Mouse (Mus musculus): ENCODE data around the gene Zranb2. TPM values are rescaled to one million over a fixed set of nuclear protein-coding genes. Genes with fewer than 3 reads are reported as not detected.

Zranb2 gene
- total RNA-seq (2021), result 10 to 100 TPM; 39.0 to 40.0 TPM

- intact Hi-C loops (cut with DNase I), result loop anchor here (10.0 kb wide), 1 partner anchor 501 kb away; the partner anchor contains the start of genes Lrrc40 and Srsf11
- DNase-seq (ENCODE audit: low spot score), result peak; percentile 81
Observed at GRCm38 (mm10) chr3:157533964-157534785, at the start of gene Zranb2. Gene Zranb2, plus strand, starts transcription at chr3:157534160.

DNA sequence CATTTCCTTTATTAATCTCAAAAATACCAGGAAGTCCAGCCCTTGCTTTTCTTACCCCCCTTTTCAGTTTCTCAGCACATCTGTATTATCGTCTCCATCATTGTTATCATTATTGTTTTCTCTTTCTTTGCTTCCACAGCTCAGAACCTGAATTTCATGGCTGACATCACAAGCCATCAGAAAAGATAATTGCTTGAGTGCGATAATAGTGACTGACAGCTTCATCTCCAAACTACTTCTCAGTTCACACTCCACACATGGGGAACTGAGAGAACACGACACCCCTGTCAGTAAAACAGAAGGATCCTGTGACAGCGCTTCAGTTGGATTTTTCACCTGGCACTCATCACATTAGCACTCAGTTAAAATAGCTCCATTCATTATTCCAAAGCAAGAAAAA, 41.9 kb upstream of the Zranb2 start:
- no peak for DNase-seq (ENCODE audit: low spot score)
- intact Hi-C loops (cut with DNase I), result no loop called here

DNA sequence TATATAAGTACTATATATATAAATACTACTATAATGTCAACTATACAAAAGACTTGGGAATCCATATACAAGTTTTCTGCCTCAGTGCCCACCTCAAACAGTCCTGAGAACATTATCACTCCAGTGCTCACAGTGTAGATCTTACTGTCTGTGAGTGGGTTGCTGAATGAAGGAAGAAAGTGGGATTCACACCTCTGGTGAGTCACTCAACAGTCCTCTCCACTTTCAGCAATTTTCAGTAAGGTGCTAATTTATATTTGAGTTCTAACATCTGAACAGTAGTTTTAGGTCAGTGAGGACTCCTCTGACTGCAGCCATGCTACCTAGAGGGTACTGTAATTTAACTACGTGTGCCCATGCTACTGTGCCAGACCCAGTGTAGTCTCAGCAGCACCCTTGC, 31.7 kb upstream of the Zranb2 start:
- intact Hi-C loops (cut with DNase I), result no loop called here
- no peak for DNase-seq (ENCODE audit: low spot score)

DNA sequence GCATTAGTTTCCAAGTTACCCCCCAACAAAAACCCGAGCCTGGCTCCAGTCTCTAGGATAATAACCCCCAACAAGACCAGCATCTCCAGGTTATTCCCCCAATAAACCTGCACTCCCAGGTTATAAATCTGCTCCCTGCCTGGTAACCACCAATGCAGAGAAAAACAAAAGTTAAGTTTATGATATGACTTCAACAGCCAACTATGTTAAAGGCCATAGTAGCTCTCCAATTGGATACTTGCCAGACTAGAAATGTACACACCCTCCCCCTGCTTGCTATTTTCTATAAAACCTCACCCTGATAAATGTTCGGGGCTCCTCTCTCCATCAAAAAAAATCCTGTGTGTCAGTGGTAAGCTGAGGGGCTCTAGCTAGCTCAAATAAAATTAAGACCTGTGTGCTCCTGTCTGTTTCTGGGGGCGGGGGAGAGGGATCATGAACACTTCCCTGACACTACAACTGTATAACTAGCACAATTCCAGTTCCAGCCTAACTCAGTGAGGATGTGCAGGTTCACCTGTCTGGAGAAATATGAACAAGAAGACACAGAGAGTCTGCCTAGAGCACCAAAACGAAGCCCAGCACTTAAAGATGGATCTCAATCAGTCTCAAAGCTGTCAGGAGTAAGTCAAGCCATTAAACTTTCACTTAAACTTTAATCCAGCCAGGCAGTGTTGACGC, 19.7 kb upstream of the Zranb2 start:
- DNase-seq (ENCODE audit: low spot score), result no peak
- intact Hi-C loops (cut with DNase I), result no loop called here

GRCm38 (mm10) chr3:157516471-157516870, 17.5 kb upstream of the Zranb2 start:
- DNase-seq (ENCODE audit: low spot score), result no peak
- intact Hi-C loops (cut with DNase I), result no loop called here

- intact Hi-C loops (cut with DNase I), result loop anchor here (2.0 kb wide), 1 partner anchor 285 kb away; no protein-coding TSS in a partner anchor
- DNase-seq (ENCODE audit: low spot score), result no peak
Observed at GRCm38 (mm10) chr3:157517992-157518391, 16.0 kb upstream of the Zranb2 start.

DNA sequence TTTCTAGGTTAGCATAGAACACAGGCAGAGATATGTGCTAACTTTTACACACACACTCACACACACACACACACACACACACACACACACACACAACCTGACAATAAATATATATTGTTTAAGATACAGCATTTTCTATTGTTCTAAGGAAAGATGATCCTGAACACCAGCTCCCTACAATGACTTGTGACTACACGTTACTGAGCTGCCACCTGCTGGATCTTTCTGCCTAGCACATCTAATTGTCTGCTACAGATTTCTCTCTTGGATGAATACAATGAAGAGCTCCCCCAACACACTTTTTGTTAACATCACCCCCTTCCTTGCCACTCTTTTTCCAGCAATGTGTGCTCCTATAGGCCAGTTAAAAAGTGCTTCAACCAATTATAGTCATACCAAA, 13.5 kb upstream of the Zranb2 start:
- intact Hi-C loops (cut with DNase I), result no loop called here
- DNase-seq (ENCODE audit: low spot score), result no peak

- intact Hi-C loops (cut with DNase I), result no loop called here
- DNase-seq (ENCODE audit: low spot score), result no peak
Observed at GRCm38 (mm10) chr3:157523834-157524233, 10.1 kb upstream of the Zranb2 start.

GRCm38 (mm10) chr3:157531585-157531984, 2.4 kb upstream of the Zranb2 start:
- intact Hi-C loops (cut with DNase I), result loop anchor here (10.0 kb wide), 1 partner anchor 503 kb away; the partner anchor contains the start of genes Lrrc40 and Srsf11

DNA sequence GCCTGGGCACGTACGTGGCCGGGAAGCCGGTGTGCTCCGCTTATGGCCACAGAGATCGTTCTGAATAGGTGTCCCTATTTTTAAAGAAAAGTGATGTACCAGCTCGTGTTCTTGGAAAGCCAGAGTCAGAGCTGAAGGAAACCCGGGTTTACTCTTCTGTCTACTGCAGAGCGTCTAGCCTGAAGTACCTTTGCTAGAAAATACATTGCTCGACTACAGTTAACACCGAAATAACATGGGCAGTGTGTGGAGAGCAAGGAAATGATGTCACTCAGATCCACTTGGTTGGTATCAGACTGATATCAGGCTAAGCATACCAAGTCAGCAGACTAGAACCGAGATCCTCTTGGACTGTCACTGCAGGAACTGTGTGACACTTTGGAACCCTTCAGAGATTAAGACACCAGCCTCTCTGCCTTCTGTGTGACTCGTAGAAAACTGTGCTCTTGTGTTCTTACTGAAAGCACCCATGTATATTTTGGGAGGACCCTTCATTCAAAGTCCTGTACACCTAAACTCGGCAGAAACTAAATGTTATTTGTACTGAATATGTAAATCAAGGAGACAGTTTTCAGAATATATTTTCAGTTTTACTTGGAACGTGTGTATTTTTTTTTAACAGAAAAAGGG, 941 bp downstream of the Zranb2 start:
- DNase-seq (ENCODE audit: low spot score), result no peak
- intact Hi-C loops (cut with DNase I), result loop anchor here (10.0 kb wide), 1 partner anchor 500 kb away; the partner anchor contains the start of genes Lrrc40 and Srsf11

More at GRCm38 (mm10) chr3:157531585-157531984, 2.4 kb upstream of the Zranb2 start:
- no peak for DNase-seq (ENCODE audit: low spot score)

GRCm38 (mm10) chr3:157549323-157549722, 15.4 kb downstream of the Zranb2 start:
- no peak for DNase-seq (ENCODE audit: low spot score)
- intact Hi-C loops (cut with DNase I), result loop anchor here (10.0 kb wide), 1 partner anchor 395 kb away; the partner anchor contains the start of gene Ankrd13c

- no peak for DNase-seq (ENCODE audit: low spot score)
- intact Hi-C loops (cut with DNase I), result loop anchor here (10.0 kb wide), 1 partner anchor 395 kb away; the partner anchor contains the start of gene Ankrd13c
Observed at GRCm38 (mm10) chr3:157549758-157550600, 16.0 kb downstream of the Zranb2 start.

GRCm38 (mm10) chr3:157565196-157565595, 31.2 kb downstream of the Zranb2 start:
- intact Hi-C loops (cut with DNase I), result loop anchor here (1.0 kb wide), 1 partner anchor 152 kb away; no protein-coding TSS in a partner anchor
- DNase-seq (ENCODE audit: low spot score), result no peak

DNA sequence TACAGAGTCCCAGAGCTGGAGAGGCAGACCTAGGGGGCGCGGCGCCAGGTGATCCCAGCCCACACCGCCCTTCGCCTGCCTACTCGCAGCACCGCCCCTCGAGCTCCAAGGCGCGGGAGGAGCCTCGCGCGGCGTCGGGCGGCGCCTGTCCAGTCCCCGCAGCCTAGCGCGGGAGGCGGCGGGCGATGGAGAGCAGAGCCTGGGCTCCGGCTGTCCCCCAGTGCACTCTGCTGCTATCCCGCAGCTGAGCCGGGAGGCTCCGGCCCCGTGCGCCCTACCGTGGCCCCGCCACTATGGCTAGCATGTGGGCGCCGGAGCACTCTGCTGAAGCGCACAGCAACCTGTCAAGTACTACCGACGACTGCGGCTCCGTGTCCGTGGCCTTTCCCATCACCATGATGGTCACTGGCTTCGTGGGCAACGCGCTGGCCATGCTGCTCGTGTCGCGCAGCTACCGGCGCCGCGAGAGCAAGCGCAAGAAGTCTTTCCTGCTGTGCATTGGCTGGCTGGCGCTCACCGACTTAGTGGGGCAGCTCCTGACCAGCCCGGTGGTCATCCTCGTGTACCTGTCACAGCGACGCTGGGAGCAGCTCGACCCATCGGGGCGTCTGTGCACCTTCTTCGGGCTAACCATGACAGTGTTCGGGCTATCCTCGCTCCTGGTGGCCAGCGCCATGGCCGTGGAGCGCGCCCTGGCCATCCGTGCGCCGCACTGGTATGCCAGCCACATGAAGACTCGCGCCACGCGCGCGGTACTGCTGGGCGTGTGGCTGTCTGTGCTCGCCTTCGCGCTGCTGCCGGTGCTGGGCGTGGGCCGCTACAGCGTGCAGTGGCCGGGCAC, 33.0 kb downstream of the Zranb2 start, which contains the start of gene Ptger3:
Gene Ptger3 (plus strand): TSS at position 168 of the 841 bp plus-strand sequence.
- intact Hi-C loops (cut with DNase I), result no loop called here
- no peak for DNase-seq (ENCODE audit: low spot score)

GRCm38 (mm10) chr3:157567566-157568132, 33.7 kb downstream of the Zranb2 start:
- DNase-seq (ENCODE audit: low spot score), result no peak
- intact Hi-C loops (cut with DNase I), result no loop called here

- intact Hi-C loops (cut with DNase I), result no loop called here
- DNase-seq (ENCODE audit: low spot score), result no peak
Observed at GRCm38 (mm10) chr3:157572011-157572410, 38.1 kb downstream of the Zranb2 start.

- no peak for DNase-seq (ENCODE audit: low spot score)
- intact Hi-C loops (cut with DNase I), result no loop called here
Observed at GRCm38 (mm10) chr3:157575441-157576342, 41.7 kb downstream of the Zranb2 start.
